Mouse (Mus musculus): ENCODE data around the gene Tspan9.

GRCm38 (mm10) chr6:128068144-128068543, 75.2 kb downstream of the Tspan9 start:
- no peak for TF ChIP-seq CTCF (IDR thresholded peaks at IDR 0.05; ENCODE audit: borderline replicate concordance, extremely low read depth, insufficient read depth, insufficient read length)
- no peak for TF ChIP-seq POLR2A (IDR thresholded peaks at IDR 0.05; ENCODE audit: borderline replicate concordance, extremely low read depth, insufficient read depth, insufficient read length, poor library complexity, severe bottlenecking)
